Mouse (Mus musculus): Measurements from ENCODE around the gene Diras1.
"Not testable (repeated sequence)": the region's sequence is repeated elsewhere in the genome, so short reads cannot be mapped to it uniquely, and the experiment has no call there.

Gene Diras1

DNA sequence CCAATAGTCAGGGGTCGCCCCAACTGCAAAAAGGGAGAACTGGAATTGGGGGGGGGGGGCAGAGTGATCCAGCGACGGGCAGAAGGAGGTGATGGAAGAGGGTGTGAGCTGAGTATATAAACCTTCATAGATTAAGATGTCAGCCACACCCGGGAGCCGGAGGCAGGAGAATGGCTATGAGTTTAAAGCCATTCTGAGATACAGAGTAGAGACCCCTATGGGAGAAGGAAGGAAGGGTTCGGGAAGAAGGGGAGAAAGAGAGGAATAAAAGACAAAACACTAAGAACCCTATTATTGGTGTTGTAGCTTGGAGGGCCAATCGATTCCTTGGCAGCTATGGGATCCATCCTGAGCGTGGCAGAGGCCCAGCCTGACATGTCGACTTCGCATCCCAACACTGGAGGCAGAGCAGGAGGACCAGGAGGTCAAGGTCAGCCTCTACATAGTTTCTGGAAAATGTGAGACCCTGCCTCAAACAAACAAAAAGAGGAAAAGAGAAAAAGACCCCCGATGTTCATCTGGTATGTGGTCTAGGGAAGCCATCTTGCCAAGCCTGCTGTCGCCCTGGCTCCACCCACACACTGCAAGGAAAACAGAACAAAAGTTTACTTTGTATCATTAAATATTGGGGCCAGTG lies at the start of gene Diras1:
Gene Diras1 (minus strand): TSS at position 24 of the 637 bp plus-strand sequence.
- DNase-seq (ENCODE audit: low read depth), result no peak

DNA sequence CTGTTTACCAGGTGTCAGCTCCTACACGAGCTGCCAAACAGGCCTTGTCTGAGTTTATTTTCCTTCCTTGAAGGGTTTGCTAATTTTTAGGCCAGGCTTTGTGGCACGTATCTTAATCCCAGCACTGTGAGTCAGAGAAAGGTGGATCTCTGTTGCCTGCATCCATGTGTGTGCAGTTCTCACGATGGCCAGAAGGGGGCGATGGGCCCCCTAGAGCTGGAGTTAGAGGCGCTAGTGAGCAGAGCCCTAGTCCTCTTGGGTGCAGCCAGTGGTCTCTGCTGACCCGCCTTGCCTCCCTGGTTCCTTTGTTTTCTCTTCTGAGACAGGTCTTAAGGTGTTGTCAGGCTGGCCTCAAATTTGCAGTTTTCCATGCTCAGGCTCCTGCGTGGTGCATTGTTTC lies 48.0 kb upstream of the Diras1 start:
- DNase-seq (ENCODE audit: low read depth), result no peak

GRCm38 (mm10) chr10:81072290-81072689 lies 46.8 kb upstream of the Diras1 start:
- no peak for DNase-seq (ENCODE audit: low read depth)

DNA sequence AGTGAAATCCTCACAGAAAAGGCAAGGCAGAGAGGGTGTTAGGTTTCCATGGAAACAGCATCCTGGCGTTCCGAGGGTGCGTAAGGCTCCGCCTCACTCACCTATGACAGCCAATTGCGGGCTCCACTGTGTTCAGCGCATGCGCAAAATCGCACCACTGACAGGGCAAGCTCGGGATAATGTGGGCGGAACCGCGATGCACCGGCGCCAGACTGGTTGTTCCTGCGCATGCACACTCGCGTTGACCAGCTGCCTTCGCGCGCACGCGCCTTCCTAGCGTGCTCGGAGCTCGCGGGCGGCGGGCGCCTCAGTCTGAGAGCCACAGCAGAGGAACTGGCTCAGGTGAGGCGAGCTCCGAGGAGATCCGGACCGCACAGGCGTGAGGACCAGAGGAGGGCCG lies 44.4 kb upstream of the Diras1 start, which contains the start of gene Thop1:
Gene Thop1 (plus strand): TSS at position 200 of the 400 bp plus-strand sequence.
- DNase-seq (ENCODE audit: low read depth), result peak; percentile 99

DNA sequence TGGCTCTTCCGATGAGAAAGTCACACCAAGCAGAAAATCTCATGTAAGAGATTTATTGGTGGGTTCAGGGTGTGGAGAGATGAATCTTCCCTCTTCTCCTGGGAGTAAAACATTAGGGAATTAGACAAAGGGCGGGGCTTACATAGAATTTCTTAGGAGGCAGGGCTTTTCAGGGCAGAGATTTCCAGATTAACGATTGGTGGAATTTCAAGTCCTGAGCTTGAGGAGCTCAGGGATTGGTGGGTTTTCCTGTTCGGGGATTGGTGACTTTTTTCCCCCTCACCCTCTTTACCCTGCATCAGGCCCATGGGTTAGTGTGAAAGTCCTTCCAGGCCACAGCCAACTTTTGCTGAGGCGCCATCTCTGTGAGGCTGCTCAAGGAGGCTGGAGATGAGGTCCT lies 43.2 kb upstream of the Diras1 start:
- no peak for DNase-seq (ENCODE audit: low read depth)

DNA sequence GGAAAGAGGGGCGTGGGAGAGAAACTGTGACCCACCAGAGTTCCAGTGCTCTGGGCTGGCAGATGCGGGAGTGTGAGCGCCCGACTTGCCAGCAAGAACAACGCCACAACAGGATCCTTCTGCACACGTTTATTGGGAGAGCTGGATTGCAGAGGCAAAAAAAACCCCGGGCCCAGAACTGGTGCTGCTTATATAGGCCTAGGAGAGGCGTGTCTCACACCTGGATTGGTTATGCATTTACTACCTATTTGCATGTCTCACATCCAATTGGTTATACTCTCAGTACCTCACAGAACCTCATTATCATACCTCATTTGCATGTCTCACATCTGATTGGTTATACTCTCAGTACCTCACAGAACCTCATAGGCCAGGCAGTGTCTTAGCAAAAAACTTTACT lies 39.1 kb upstream of the Diras1 start:
- DNase-seq (ENCODE audit: low read depth), result not testable (repeated sequence)

- no peak for DNase-seq (ENCODE audit: low read depth)
These were observed 37.2 kb upstream of the Diras1 start for GRCm38 (mm10) chr10:81062710-81063109.

GRCm38 (mm10) chr10:81059603-81060543 lies 34.4 kb upstream of the Diras1 start, which contains the start of gene Sgta:
Gene Sgta, minus strand, starts transcription at chr10:81060181.
- DNase-seq (ENCODE audit: low read depth), result peak; percentile 98

DNA sequence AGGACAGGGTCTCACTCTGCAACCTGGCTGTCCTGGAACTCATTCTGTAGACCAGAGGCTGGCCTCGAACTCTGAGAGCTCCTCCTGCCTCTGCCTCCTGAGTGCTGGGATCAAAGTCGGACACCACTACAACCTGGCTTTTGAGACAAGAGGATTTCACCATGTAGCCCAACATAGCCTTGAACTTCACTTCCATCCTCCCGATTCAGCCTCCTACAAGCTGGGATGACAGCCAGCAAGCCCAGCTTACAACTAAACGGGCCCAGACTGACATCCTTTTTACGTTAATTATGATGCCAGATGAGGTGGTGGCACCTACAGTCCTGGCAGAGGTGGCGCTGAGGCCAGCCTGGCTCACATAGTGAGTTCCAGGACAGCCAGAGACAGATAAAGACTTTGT lies 33.4 kb upstream of the Diras1 start:
- DNase-seq (ENCODE audit: low read depth), result no peak

DNA sequence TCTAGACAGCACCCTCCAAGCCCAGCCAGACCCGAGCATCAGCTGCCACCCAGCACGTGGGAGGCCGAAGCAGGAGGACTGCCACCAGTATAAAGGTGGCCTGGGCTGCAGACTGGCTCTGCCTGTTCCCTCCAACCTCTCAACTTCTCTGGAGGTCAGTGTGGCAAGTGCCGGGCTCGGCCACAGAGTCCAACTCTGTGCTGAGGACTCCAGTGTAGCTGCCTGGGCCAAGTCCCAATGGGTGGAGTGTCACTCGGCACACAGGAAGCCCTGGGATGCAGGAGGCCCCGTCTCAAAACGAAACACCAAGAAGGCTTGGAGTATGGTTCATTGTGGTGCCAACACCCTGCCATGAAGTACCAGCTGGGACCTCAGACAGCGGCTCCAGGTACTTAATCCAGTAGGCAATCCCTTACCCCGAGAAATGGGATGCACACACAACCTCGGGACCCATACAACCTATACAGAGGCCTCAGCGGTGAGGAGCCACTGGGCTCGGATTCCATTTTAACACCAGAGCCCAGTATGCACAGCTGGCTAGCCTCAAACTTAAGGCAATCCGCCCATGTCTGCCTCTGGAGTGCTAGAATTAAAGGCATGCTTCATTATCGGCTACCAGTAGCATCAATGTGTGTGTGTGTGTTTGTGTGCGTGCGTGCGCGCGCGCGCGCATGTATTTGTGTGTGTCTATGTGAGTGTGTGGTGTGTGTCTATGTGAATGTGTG lies 32.1 kb upstream of the Diras1 start:
- no peak for DNase-seq (ENCODE audit: low read depth)

DNA sequence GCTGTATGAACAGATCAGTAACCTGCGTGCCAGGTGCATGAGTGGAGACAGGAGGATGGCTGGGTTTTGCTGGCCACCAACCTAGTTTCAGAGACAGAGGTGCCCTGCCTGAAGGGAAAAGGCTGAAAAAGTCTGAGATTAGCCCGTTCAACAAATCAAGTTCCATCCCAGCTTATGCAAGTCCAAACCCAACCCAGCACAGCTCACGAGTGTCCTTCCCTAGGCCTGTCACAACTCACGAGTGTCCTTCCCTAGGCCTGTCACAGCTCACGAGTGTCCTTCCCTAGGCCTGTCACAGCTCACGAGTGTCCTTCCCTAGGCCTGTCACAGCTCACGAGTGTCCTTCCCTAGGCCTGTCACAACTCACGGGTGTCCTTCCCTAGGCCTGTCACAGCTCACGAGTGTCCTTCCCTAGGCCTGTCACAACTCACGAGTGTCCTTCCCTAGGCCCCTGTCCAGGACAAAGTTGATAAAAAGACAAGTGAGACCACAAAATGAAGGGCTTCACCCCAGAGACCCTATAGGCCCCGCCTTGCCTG lies 30.4 kb upstream of the Diras1 start:
- DNase-seq (ENCODE audit: low read depth), result not testable (repeated sequence)

DNA sequence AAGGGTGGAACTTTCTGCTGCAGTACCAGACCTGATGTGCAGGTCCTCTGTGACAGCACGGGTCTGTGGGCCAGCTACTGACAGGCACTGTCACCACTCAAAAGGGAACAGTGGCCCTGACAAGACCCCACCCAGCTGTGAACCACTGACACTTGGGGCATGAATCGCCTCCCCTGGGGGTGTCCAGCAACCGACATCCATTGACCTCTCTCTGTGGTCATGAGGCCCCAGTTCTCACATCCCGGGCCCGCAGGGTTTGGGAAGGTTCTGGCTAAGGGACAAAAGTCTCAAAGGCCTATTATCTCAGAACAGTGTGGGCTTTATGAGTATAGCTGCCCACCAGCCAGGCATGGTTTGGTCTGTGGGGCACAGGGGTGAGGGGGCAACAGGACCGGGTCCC lies 29.7 kb upstream of the Diras1 start:
- no peak for DNase-seq (ENCODE audit: low read depth)

DNA sequence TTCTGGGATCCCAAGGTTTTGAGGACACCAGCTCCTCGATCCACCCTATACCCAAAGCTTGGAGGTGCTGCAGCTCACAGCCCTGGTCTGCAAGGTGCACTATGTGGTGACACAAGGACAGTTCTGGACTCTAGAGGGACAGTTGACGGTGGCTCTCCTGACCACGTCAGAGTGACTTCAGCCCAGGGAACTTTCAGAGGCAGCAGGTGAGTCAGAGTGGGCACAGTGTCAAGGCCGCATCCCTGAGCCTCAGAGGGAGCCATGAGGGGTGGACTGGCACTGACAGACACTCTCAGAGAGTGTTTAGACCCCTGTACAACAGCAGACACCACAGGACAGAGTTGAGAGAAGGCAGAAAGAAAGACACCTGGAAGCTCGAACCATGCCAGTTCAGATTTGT lies 27.1 kb upstream of the Diras1 start:
- DNase-seq (ENCODE audit: low read depth), result no peak

- DNase-seq (ENCODE audit: low read depth), result no peak
These were observed 25.7 kb upstream of the Diras1 start for GRCm38 (mm10) chr10:81051133-81051532.

GRCm38 (mm10) chr10:81050645-81051044 lies 25.2 kb upstream of the Diras1 start:
- DNase-seq (ENCODE audit: low read depth), result no peak

GRCm38 (mm10) chr10:81045246-81045645 lies 19.8 kb upstream of the Diras1 start:
- DNase-seq (ENCODE audit: low read depth), result not testable (repeated sequence)

GRCm38 (mm10) chr10:81041458-81042175 lies 16.2 kb upstream of the Diras1 start:
- peak; percentile 48 for DNase-seq (ENCODE audit: low read depth)

DNA sequence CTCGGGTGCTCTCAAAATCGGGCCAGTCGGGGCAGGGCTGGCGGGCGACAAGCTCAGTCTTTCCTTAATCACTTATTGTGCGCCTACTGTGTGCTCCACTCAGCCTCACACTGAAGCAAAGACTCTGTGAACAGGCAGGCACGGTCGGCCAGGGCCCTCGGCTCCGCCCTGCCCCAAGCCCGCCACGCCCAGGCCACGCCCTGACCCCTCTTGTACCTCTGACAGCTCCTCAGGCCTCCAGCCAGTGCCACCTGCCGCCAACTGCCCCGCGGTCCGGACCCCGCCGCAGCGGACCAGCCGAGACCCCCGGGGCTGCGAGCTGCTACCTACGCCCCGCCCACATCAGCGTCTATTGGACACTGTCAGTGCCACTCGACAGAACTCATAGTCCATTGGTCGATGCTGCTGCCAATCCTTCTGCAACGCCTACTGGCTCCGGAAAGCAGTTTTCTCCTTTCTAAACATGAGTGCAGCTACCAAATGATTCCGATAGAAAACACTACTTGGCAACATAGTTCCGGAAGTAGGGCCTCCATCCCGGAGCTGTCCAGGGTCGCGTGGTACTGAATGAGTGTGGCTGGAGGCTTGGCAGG lies 11.6 kb upstream of the Diras1 start, which contains the start of gene Slc39a3:
Gene Slc39a3 (minus strand): TSS at position 439 of the 593 bp plus-strand sequence.
- DNase-seq (ENCODE audit: low read depth), result peak; percentile 97

DNA sequence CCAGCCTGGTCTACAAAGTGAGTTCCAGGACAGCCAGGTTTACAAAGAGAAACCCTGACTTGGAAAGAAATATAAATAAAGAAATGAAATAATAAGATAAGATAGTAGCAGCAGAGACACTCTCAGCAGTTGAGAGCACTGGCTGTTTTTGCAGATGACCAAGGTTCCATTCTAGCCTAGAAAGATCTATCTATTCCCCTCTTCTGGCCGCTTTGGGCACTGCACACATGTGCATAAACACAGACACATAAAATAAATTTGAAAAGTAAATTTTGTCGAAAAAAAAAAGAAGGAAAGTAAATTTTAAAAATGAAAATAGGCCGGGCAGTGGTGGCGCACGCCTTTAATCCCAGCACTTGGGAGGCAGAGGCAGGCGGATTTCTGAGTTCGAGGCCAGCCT lies 10.8 kb upstream of the Diras1 start:
- no peak for DNase-seq (ENCODE audit: low read depth)

GRCm38 (mm10) chr10:81033586-81033985 lies 8.1 kb upstream of the Diras1 start:
- no peak for DNase-seq (ENCODE audit: low read depth)

GRCm38 (mm10) chr10:81029031-81029430 lies 3.6 kb upstream of the Diras1 start:
- DNase-seq (ENCODE audit: low read depth), result no peak
